Mouse (Mus musculus): ENCODE measurements at regions not wholly inside any gene's neighbourhood (a gene's known extent, or its start where the extent isn't known, plus 50 kb on each side); places are given as distances from the start of the nearest gene placed in this dataset.

GRCm38 (mm10) chr1:155472112-155472955 lies 55.1 kb upstream of the Xpr1 start:
- no peak overlapping the region for H3K27ac ChIP-seq (ENCODE audit: low read depth)
- DNase-seq (ENCODE audit: low spot score) = no peak
- 62% methylated on average over 11 of the region's 11 CpGs for WGBS
- H3K9ac ChIP-seq (replicated peaks; ENCODE audit: low read depth, low read length) = no peak overlapping the region
- no peak for TF ChIP-seq CTCF (IDR thresholded peaks at IDR 0.05; ENCODE audit: low read depth)
- no peak for TF ChIP-seq EP300 (IDR thresholded peaks at IDR 0.05; ENCODE audit: low read depth)
- H3K4me3 ChIP-seq (ENCODE audit: low read depth, low read length) = no peak overlapping the region
- no peaks in the 10 kb centered on the region for H3K9me3 ChIP-seq (replicated peaks; ENCODE audit: control insufficient read depth, low read length)
- no peaks in the 10 kb centered on the region; the same call in 1 of the 2 replicates for H3K4me1 ChIP-seq (ENCODE audit: control insufficient read depth, insufficient read depth)
- no peaks in the 10 kb centered on the region for H3K36me3 ChIP-seq (replicated peaks; ENCODE audit: control insufficient read depth, insufficient read depth, low read length)
- H3K27me3 ChIP-seq (ENCODE audit: control insufficient read depth, insufficient read depth, low read length) = no peaks in the 10 kb centered on the region
- no peak for ATAC-seq (ENCODE audit: insufficient read depth, low read depth)
- no peak overlapping the region for H3K4me2 ChIP-seq (ENCODE audit: low read depth, low read length)

DNA sequence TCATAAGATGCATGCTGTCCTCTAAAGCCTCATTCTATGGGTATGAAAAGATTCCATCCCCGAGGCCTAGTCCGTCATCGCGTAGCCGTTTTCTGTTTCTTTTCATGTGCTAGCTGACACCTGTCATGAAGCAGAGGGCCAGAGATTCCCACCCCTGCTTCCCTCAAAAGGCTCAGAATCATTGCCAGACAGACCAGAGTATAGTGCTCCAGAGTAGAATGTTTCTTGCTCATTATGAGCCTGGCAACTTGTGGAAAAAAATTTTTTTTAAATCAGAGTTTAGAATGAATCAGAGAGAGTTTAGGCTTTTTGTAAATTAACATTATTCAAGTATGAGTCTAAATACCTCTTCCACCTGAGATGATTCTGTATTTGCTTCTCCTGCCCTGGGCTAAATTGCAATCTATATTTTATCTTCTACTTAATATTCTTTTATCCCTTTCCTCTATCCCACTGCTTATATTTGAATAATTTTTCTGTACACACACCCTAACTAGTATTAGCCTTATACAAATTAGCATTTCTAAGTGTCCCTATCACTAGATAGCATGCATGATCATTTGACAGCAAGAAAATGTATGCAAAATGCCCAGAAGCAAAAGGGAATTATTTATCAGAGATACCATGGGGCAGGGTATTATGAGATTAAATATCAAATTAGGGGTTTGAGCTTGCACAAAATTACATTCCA lies 55.9 kb upstream of the Xpr1 start:
- Histone ChIP-seq H3K27ac (ENCODE audit: low read depth) (no peak overlapping the region), H3K4me2 (ENCODE audit: low read depth, low read length) (no peak overlapping the region)
- WGBS = 34% methylated on average over 5 of the region's 5 CpGs

DNA sequence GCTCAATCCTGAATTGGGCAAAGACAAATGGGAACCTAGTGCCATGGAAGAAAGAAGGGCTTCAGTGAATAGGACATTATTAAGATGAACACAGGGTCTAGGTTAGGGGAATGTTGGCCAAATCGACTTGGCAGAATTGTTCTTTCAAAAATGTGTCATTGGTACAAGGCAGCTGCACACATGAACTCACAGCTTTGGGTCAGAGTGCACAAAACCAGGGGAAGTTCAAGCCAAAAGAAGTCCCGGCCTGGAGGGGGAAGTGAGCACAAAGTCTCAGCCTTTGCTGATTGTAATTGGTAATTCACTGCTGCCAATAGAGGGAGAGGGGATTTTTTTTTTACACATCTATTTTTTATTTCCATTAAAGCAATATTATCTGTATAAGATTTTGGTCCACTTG lies 57.8 kb upstream of the Xpr1 start:
- DNase-seq (ENCODE audit: low spot score) = no peak
- no peak overlapping the region for H3K9ac ChIP-seq (replicated peaks; ENCODE audit: low read depth, low read length)
- TF ChIP-seq EP300 (IDR thresholded peaks at IDR 0.05; ENCODE audit: low read depth) (no peak), CTCF (IDR thresholded peaks at IDR 0.05; ENCODE audit: low read depth) (no peak)
- H3K4me3 ChIP-seq (ENCODE audit: low read depth, low read length) = no peak overlapping the region
- H3K9me3 ChIP-seq (replicated peaks; ENCODE audit: control insufficient read depth, low read length) = no peaks in the 10 kb centered on the region
- 61% methylated on average over 2 of the region's 2 CpGs for WGBS
- no peaks in the 10 kb centered on the region for H3K36me3 ChIP-seq (replicated peaks; ENCODE audit: control insufficient read depth, insufficient read depth, low read length)
- H3K27ac ChIP-seq (ENCODE audit: low read depth) = no peak overlapping the region
- H3K4me1 ChIP-seq (ENCODE audit: control insufficient read depth, insufficient read depth) = no peaks in the 10 kb centered on the region; the same call in 1 of the 2 replicates
- H3K27me3 ChIP-seq (ENCODE audit: control insufficient read depth, insufficient read depth, low read length) = no peaks in the 10 kb centered on the region
- ATAC-seq (ENCODE audit: insufficient read depth, low read depth) = no peak
- H3K4me2 ChIP-seq (ENCODE audit: low read depth, low read length) = no peak overlapping the region

More for the DNA sequence above, 55.9 kb upstream of the Xpr1 start:
- no peaks in the 10 kb centered on the region for H3K9me3 ChIP-seq (replicated peaks; ENCODE audit: control insufficient read depth, low read length)
- ATAC-seq (ENCODE audit: insufficient read depth, low read depth) (no peak), DNase-seq (ENCODE audit: low spot score) (no peak)
- H3K27me3 ChIP-seq (ENCODE audit: control insufficient read depth, insufficient read depth, low read length) = no peaks in the 10 kb centered on the region
- no peak overlapping the region for H3K9ac ChIP-seq (replicated peaks; ENCODE audit: low read depth, low read length)
- H3K4me1 ChIP-seq (ENCODE audit: control insufficient read depth, insufficient read depth) = no peaks in the 10 kb centered on the region; the same call in 1 of the 2 replicates
- no peaks in the 10 kb centered on the region for H3K36me3 ChIP-seq (replicated peaks; ENCODE audit: control insufficient read depth, insufficient read depth, low read length)
- TF ChIP-seq EP300 (IDR thresholded peaks at IDR 0.05; ENCODE audit: low read depth) (no peak), CTCF (IDR thresholded peaks at IDR 0.05; ENCODE audit: low read depth) (no peak)
- no peak overlapping the region for H3K4me3 ChIP-seq (ENCODE audit: low read depth, low read length)

- no peaks in the 10 kb centered on the region for H3K36me3 ChIP-seq (replicated peaks; ENCODE audit: control insufficient read depth, insufficient read depth, low read length)
- WGBS = 74% methylated on average over 3 of the region's 3 CpGs
- no peak overlapping the region for H3K9ac ChIP-seq (replicated peaks; ENCODE audit: low read depth, low read length)
- ATAC-seq (ENCODE audit: insufficient read depth, low read depth) (no peak), DNase-seq (ENCODE audit: low spot score) (no peak)
- H3K4me1 ChIP-seq (ENCODE audit: control insufficient read depth, insufficient read depth) = no peaks in the 10 kb centered on the region; the same call in 1 of the 2 replicates
- no peak overlapping the region for H3K4me2 ChIP-seq (ENCODE audit: low read depth, low read length)
- no peaks in the 10 kb centered on the region for H3K9me3 ChIP-seq (replicated peaks; ENCODE audit: control insufficient read depth, low read length)
- no peak overlapping the region for H3K4me3 ChIP-seq (ENCODE audit: low read depth, low read length)
- TF ChIP-seq CTCF (IDR thresholded peaks at IDR 0.05; ENCODE audit: low read depth) (no peak), EP300 (IDR thresholded peaks at IDR 0.05; ENCODE audit: low read depth) (no peak)
- H3K27ac ChIP-seq (ENCODE audit: low read depth) = no peak overlapping the region
- no peaks in the 10 kb centered on the region for H3K27me3 ChIP-seq (ENCODE audit: control insufficient read depth, insufficient read depth, low read length)
Measured at GRCm38 (mm10) chr1:155476237-155476636, 59.0 kb upstream of the Xpr1 start.

GRCm38 (mm10) chr1:155482148-155482547 lies 64.9 kb upstream of the Xpr1 start:
- 44% methylated on average over 9 of the region's 9 CpGs for WGBS
- Histone ChIP-seq H3K27me3 (ENCODE audit: control insufficient read depth, insufficient read depth, low read length) (no peaks in the 10 kb centered on the region), H3K9ac (replicated peaks; ENCODE audit: low read depth, low read length) (no peak overlapping the region), H3K4me3 (ENCODE audit: low read depth, low read length) (no peak overlapping the region), H3K4me2 (ENCODE audit: low read depth, low read length) (no peak overlapping the region), H3K9me3 (replicated peaks; ENCODE audit: control insufficient read depth, low read length) (no peaks in the 10 kb centered on the region), H3K4me1 (ENCODE audit: control insufficient read depth, insufficient read depth) (no peaks in the 10 kb centered on the region), H3K27ac (ENCODE audit: low read depth) (no peak overlapping the region), H3K36me3 (replicated peaks; ENCODE audit: control insufficient read depth, insufficient read depth, low read length) (no peaks in the 10 kb centered on the region)
- DNase-seq (ENCODE audit: low spot score) (no peak), ATAC-seq (ENCODE audit: insufficient read depth, low read depth) (no peak)
- no peak for TF ChIP-seq EP300 (IDR thresholded peaks at IDR 0.05; ENCODE audit: low read depth)
- TF ChIP-seq CTCF (IDR thresholded peaks at IDR 0.05; ENCODE audit: low read depth) = no peak
